Mouse (Mus musculus) megakaryocyte-erythroid progenitor cell, adult 5 weeks (primary cell): Measurements from ENCODE around the gene Dad1. TPM values are rescaled to one million over a fixed set of nuclear protein-coding genes. Genes with fewer than 3 reads are reported as not detected.

Source experiments
- polyA plus RNA-seq: library from polyadenylated mRNA; stranded (reverse); fragments of >175 nt; gene quantifications from 2 replicates; pipeline ENCODE4 v1.2.3, GENCODE M21; 2012

The Dad1 gene
- polyA plus RNA-seq: 28.4 and 31.7 TPM in 2 replicates

GRCm38 (mm10) chr14:54253741-54254291, at the start of gene Dad1, which contains the start of gene Abhd4:
Gene Dad1, minus strand, starts transcription at chr14:54254104.
Gene Abhd4, plus strand, starts transcription at chr14:54254188.

GRCm38 (mm10) chr14:54284839-54285238, 30.9 kb upstream of the Dad1 start, which contains the start of gene Olfr49:
Gene Olfr49, minus strand, starts transcription at chr14:54284939.

Other genes starting within 250 kb of the Dad1 start
- gene Abhd4, start 84 bp upstream of the Dad1 start, polyA plus RNA-seq: 13.6 and 14.0 TPM in 2 replicates
- gene Olfr49, start 30.8 kb upstream of the Dad1 start, polyA plus RNA-seq: 0.06 TPM in 1 of 2 replicates, not detected in the other
- 109 and 115 TPM in 2 replicates for gene Oxa1l, start 106.7 kb upstream of the Dad1 start, polyA plus RNA-seq
- gene Slc7a7, start 163.7 kb upstream of the Dad1 start, polyA plus RNA-seq: 2.2 and 3.1 TPM in 2 replicates
- gene Mrpl52, start 172.8 kb upstream of the Dad1 start, polyA plus RNA-seq: 960 and 1,112 TPM in 2 replicates
- 20.3 and 22.5 TPM in 2 replicates for gene Mmp14, start 177.5 kb upstream of the Dad1 start, polyA plus RNA-seq
- gene Lrp10, start 210.0 kb upstream of the Dad1 start, polyA plus RNA-seq: 296 and 301 TPM in 2 replicates
- gene Rem2, start 222.0 kb upstream of the Dad1 start, polyA plus RNA-seq: 3.4 and 4.2 TPM in 2 replicates